Mouse (Mus musculus): ENCODE data around the gene Spsb2.

DNA sequence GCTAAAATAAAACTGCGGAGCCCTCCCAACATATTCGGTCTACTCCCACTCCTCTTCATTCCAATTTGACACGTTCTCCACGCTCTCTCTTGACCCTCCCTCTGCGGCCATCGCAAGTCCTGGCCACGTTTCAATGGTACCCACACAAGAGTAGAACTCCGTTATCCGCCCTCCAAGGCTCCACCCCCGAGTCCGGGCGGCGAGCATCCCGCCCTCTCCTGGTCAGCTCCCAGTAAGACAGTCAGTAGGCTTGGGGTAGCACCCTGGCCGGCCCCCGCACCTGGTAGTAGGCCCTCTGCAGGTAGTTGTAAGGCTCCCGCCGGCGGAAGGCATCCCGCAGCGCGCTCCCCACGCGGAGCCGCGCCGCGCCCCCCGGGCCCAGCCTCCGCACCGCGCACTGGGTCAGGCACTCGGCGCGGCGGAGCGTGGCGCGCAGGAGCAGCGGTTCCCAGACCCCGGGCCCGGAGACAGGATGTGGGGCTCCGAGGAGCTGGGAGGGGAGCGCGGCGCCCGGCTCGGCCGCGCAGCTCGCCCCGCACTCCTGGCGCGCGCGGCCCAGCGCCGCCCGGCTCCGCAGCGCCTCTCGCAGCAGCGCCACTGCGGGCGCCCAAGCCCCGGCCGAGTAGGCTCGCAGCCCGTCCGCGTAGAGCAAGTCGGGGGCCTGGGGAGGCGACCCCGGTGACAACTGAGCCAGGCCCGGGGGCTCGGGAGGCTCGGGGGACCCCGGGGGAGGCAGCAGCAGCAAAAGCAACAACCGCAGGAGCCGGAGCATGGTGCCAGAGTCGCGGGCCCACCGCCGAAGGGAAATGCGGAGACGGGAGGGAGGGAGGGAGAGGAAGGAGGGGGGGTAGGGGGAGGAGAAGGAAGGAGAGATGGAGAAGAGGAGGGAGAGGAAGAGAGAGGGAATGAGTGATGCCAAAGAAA is 48.7 kb downstream of the Spsb2 start, which contains the start of gene P3h3:
- TF ChIP-seq CTCF (IDR thresholded peaks at IDR 0.05; ENCODE audit: low read depth, low read length), result no peak
- no peak for TF ChIP-seq GATA1 (IDR thresholded peaks at IDR 0.05; ENCODE audit: borderline replicate concordance, low read length)
- no peak for TF ChIP-seq POLR2AphosphoS5 (IDR thresholded peaks at IDR 0.05; ENCODE audit: insufficient replicate concordance, low read depth, low read length)
- no peak for TF ChIP-seq TAL1 (conservative IDR thresholded peaks at IDR 0.05; ENCODE audit: low read depth, low read length)
